ENCODE assay signal across 8 mouse cellular contexts in the genomic region with DNA sequence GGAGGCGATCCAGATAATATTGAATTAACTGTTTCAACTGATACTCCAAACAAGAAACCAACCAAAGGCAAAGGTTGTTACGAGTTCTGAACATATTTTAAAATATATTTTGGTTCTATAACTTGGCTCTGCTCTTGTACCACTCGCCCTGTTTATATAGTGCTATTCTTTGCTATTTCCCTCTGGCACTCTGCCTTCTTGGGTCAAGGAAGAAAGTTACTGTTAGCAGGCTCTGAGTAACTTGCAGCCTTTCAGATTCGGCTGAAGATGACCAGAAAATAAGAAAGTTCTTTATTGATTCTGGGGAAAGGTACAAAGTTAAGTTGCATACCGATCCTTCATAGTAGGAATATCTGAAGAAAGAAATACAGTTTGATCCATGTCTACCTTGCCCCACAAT. TPM values are rescaled to one million over a fixed set of nuclear protein-coding genes. Genes with fewer than 3 reads are reported as not detected.
A peak's percentile ranks its signal among the peaks of the same experiment; 100 is the strongest.
DNase-seq lines count a peak whose midpoint lies in the region; ATAC-seq and TF ChIP-seq lines count a peak whose summit lies in the region.

No protein-coding gene starts in this region.

- no peaks in the 10 kb centered on the region for H3K27me3 ChIP-seq in lung, embryonic 16.5 days (ENCODE audit: control insufficient read depth, insufficient read depth, low read depth, low read length)
- no peaks in the 10 kb centered on the region for H3K27me3 ChIP-seq in forebrain, embryonic 10.5 days (ENCODE audit: poor library complexity, severe bottlenecking)
- H3K27me3 ChIP-seq in limb, embryonic 14.5 days (ENCODE audit: control insufficient read depth, insufficient read depth, low read length) = no peaks in the 10 kb centered on the region
- no peaks in the 10 kb centered on the region for H3K27me3 ChIP-seq in neural tube, embryonic 15.5 days (replicated peaks)

- no peaks in the 10 kb centered on the region for H3K9me3 ChIP-seq in lung, embryonic 16.5 days (ENCODE audit: control insufficient read depth, low read length)
- H3K9me3 ChIP-seq in forebrain, embryonic 10.5 days = no peaks in the 10 kb centered on the region
- H3K9me3 ChIP-seq in limb, embryonic 14.5 days (ENCODE audit: control insufficient read depth, low read length) = no peaks in the 10 kb centered on the region
- no peaks in the 10 kb centered on the region for H3K9me3 ChIP-seq in neural tube, embryonic 15.5 days (replicated peaks)

- peak overlapping the region; percentile 53 for H3K4me2 ChIP-seq in lung, embryonic 16.5 days (ENCODE audit: low read depth, low read length)
- peak overlapping the region; percentile 68 for H3K4me2 ChIP-seq in limb, embryonic 14.5 days (replicated peaks; ENCODE audit: low read depth, low read length, severe bottlenecking)
- peak overlapping the region; percentile 88 for H3K4me2 ChIP-seq in neural tube, embryonic 15.5 days

- DNase-seq in lung, postnatal 25 days (ENCODE audit: low spot score) = no peak
- no peak for DNase-seq in forebrain, embryonic 10.5 days (ENCODE audit: extremely low spot score, low spot score)
- DNase-seq in limb, embryonic 14.5 days (ENCODE audit: low spot score) = no peak
- no peak for DNase-seq in retina, postnatal 1 day
- DNase-seq in cerebellum, adult 18-20 months = no peak
- no peak for DNase-seq in thymus, postnatal 4 days

- H3K4me3 ChIP-seq in lung, embryonic 16.5 days (ENCODE audit: low read length) = peak overlapping the region; percentile 30
- peak overlapping the region; percentile 89 for H3K4me3 ChIP-seq in forebrain, embryonic 10.5 days
- peak overlapping the region; percentile 76 for H3K4me3 ChIP-seq in limb, embryonic 14.5 days (replicated peaks; ENCODE audit: low read length)
- H3K4me3 ChIP-seq in neural tube, embryonic 15.5 days (replicated peaks) = peak overlapping the region; percentile 85

- H3K9ac ChIP-seq in lung, embryonic 16.5 days (ENCODE audit: low read length) = no peak overlapping the region
- H3K9ac ChIP-seq in limb, embryonic 14.5 days (ENCODE audit: low read depth, low read length, severe bottlenecking) = no peak overlapping the region
- H3K9ac ChIP-seq in neural tube, embryonic 15.5 days (replicated peaks) = no peak overlapping the region

- TF ChIP-seq POLR2A in limb, embryonic 14.5 days (IDR thresholded peaks at IDR 0.05; ENCODE audit: borderline replicate concordance, extremely low read depth, insufficient read depth, insufficient read length) = no peak

- H3K4me1 ChIP-seq in lung, embryonic 16.5 days (replicated peaks; ENCODE audit: control insufficient read depth, insufficient read depth, low read length) = peaks cover 7% of the 10 kb centered on the region
- H3K4me1 ChIP-seq in forebrain, embryonic 10.5 days = peaks cover 21% of the 10 kb centered on the region
- H3K4me1 ChIP-seq in limb, embryonic 14.5 days (ENCODE audit: control insufficient read depth, insufficient read depth, low read length) = peaks cover 13% of the 10 kb centered on the region
- H3K4me1 ChIP-seq in neural tube, embryonic 15.5 days = peaks cover 31% of the 10 kb centered on the region

- H3K27ac ChIP-seq in lung, embryonic 16.5 days (ENCODE audit: low read length) = no peak overlapping the region
- H3K27ac ChIP-seq in forebrain, embryonic 10.5 days = no peak overlapping the region
- H3K27ac ChIP-seq in limb, embryonic 14.5 days (replicated peaks; ENCODE audit: low read depth, low read length) = no peak overlapping the region
- H3K27ac ChIP-seq in neural tube, embryonic 15.5 days (replicated peaks) = no peak overlapping the region

- WGBS in lung, embryonic 16.5 days = 33% methylated on average over 5 of the region's 5 CpGs
- 74% methylated on average over 5 of the region's 5 CpGs for WGBS in forebrain, embryonic 10.5 days
- WGBS in limb, embryonic 14.5 days = 69% methylated on average over 5 of the region's 5 CpGs
- 68% methylated on average over 5 of the region's 5 CpGs for WGBS in neural tube, embryonic 15.5 days

- ATAC-seq in lung, embryonic 16.5 days (ENCODE audit: low read depth) = no peak
- no peak for ATAC-seq in limb, embryonic 14.5 days (ENCODE audit: low FRiP score, low read depth)
- ATAC-seq in neural tube, embryonic 15.5 days (ENCODE audit: low FRiP score) = no peak

- no peaks in the 10 kb centered on the region; the same call in 1 of the 2 replicates for H3K36me3 ChIP-seq in lung, embryonic 16.5 days (ENCODE audit: control insufficient read depth, insufficient read depth, low read length)
- peaks cover 25% of the 10 kb centered on the region for H3K36me3 ChIP-seq in forebrain, embryonic 10.5 days (replicated peaks)
- peaks cover 9% of the 10 kb centered on the region for H3K36me3 ChIP-seq in limb, embryonic 14.5 days (ENCODE audit: control insufficient read depth, insufficient read depth, low read length)
- H3K36me3 ChIP-seq in neural tube, embryonic 15.5 days = no peaks in the 10 kb centered on the region

RNA-seq across cellular contexts. Expression of gene Sltm, which starts 1.4 kb away (rescaled TPM):
- 48.7 and 51.6 TPM in 2 replicates for polyA plus RNA-seq in lung, embryonic 16.5 days (2015; fragmentation: Nextera tagmentation; extraction: Ambion mirVana)
- 61.0 and 61.7 TPM in 2 replicates for polyA plus RNA-seq in forebrain, embryonic 10.5 days (2016; fragmentation: Nextera tagmentation; extraction: Ambion mirVana)
- 33.9 and 52.8 TPM in 2 replicates for polyA plus RNA-seq in limb, embryonic 14.5 days (2012; rRNA removed)
- 49.8 and 52.3 TPM in 2 replicates for polyA plus RNA-seq in limb, embryonic 14.5 days (2014; fragmentation: Nextera tagmentation; extraction: Ambion mirVana)
- polyA plus RNA-seq in neural tube, embryonic 15.5 days (2015; fragmentation: Nextera tagmentation; extraction: Ambion mirVana) = 56.2 and 58.6 TPM in 2 replicates

RNA-seq across cellular contexts. Expression of gene Rnf111, which starts 40.5 kb away (rescaled TPM):
- polyA plus RNA-seq in lung, embryonic 16.5 days (2015; fragmentation: Nextera tagmentation; extraction: Ambion mirVana) = 24.1 and 25.2 TPM in 2 replicates
- polyA plus RNA-seq in forebrain, embryonic 10.5 days (2016; fragmentation: Nextera tagmentation; extraction: Ambion mirVana) = 27.7 and 29.2 TPM in 2 replicates
- polyA plus RNA-seq in limb, embryonic 14.5 days (2012; rRNA removed) = 38.8 and 48.7 TPM in 2 replicates
- 25.3 and 29.9 TPM in 2 replicates for polyA plus RNA-seq in limb, embryonic 14.5 days (2014; fragmentation: Nextera tagmentation; extraction: Ambion mirVana)
- polyA plus RNA-seq in neural tube, embryonic 15.5 days (2015; fragmentation: Nextera tagmentation; extraction: Ambion mirVana) = 27.9 and 28.8 TPM in 2 replicates

Comparison
In these comparisons a context has a peak if more than half of its experiments do, and no peak if none do; other contexts are left out.
1. H3K4me3 ChIP-seq: peak in every context shown above with its lines; median percentile 89 in forebrain, embryonic 10.5 days; 85 in neural tube, embryonic 15.5 days; 76 in limb, embryonic 14.5 days; 30 in lung, embryonic 16.5 days.